Mouse (Mus musculus) spleen, adult 2 months (tissue): Measurements from ENCODE around the gene Sike1.

Source experiments
- CTCF ChIP-seq: fragments of 200-500 bp; IDR thresholded peaks from 2 replicates; pipeline ENCODE4 v1.5.1; 2011; ENCODE audit warnings: mild to moderate bottlenecking, inconsistent platforms; ENCODE audit not compliant: insufficient read depth, insufficient read length, insufficient replicate concordance; ENCODE audit errors: extremely low read depth
- POLR2A ChIP-seq: fragments of 200-500 bp; IDR thresholded peaks from 2 replicates; pipeline ENCODE4 v1.6.1; 2011; ENCODE audit warnings: low read depth, low read length, inconsistent platforms

GRCm38 (mm10) chr3:102946861-102947260, 48.6 kb upstream of the Sike1 start:
- TF ChIP-seq POLR2A = no peak
- no peak for TF ChIP-seq CTCF
